Mouse (Mus musculus): Measurements from ENCODE around the gene Ripk3. TPM values are rescaled to one million over a fixed set of nuclear protein-coding genes. Genes with fewer than 3 reads are reported as not detected.

Ripk3 gene
- total RNA-seq (2021) = 1 to 10 TPM in 1 of 2 experiments, under 1 TPM in 1; 0.61 to 1.2 TPM

DNA sequence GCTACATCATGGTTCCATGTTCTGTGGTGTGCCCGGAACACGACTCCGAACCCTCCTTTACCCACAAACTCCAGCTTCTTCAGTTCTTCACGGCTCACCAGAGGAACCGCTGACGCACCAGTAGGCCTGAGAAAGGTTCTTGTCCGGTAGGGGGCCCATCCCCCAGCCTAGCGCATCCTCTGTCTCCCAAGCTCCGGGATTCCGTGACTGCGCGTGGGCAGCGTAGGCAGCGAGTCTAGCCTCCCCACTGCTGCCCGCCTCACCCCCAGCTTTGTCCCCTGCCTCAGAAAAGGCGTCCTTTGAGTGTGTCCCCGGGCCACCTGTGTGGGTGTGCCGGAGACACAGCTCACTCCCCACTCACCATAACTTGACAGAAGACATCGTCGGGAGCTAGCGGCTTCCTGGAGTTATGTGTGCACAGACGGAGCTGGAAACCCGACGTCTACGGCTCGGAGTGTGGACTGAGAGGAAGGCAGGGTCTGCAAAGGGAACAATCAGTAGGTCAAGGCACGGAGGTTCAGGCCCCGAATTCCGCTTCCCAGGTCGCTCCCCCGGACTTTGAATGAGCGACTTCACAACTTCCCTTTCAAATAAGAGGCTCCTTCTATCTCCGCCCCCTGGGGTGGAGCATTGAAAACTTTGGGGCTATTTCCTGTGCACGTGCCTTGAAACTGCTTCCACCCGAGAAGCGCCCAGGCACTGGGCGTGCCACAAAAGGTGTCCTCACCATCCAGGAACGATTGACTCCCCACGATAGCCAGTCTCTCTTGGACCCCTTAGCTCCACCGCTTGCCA is at the start of gene Ripk3:
TSS of gene Ripk3 (minus strand) at position 610 of the 795 bp plus-strand sequence.
- peak in 1 of 2 experiments; percentile 1 for DNase-seq (ENCODE audit: extremely low spot score in 1 of 2, low spot score in 1 of 2)

DNA sequence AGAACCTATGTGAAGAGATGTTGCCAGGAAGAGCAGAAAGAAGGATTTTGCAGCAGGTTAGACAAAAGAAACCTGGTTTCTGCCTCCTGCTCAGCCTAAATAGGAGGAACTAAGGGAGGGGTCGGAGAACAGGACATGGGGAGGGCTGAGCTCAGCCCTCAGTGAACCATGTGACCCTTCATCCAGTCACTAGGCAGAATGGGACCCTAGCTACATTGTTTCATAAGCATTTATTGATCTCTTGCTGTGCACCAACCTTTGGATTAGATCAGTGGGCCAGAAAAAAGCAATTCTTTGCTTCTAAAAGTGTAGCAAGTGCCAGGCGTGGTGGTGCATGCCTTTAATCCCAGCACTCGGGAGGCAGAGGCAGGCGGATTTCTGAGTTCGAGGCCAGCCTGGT is 49.6 kb upstream of the Ripk3 start:
- no peak for DNase-seq (ENCODE audit: extremely low spot score in 1 of 2, low spot score in 1 of 2)

- no peak for DNase-seq (ENCODE audit: extremely low spot score in 1 of 2, low spot score in 1 of 2)
Measured at GRCm38 (mm10) chr14:55834808-55835533, 46.3 kb upstream of the Ripk3 start.

- no peak for DNase-seq (ENCODE audit: extremely low spot score in 1 of 2, low spot score in 1 of 2)
Measured at GRCm38 (mm10) chr14:55833126-55833525, 44.5 kb upstream of the Ripk3 start.

DNA sequence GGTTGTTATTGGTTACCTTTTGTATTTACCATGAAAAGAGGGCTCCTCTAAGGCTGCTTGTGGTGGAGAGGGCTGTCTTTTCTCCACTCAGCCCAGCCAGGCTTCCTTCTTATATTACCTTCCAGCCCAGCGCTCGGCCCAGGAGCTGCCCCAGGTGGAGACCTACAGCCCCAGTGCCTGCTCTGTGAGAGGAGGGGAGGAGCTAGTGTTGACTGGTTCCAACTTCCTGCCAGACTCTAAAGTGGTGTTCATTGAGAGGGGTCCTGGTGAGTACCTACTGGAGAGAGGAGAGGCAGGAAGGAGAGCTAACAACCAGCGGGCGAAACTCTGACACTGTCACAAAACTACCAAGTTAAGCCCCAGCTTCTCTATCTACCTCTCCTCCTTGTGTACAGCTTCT is 41.7 kb upstream of the Ripk3 start:
- no peak for DNase-seq (ENCODE audit: extremely low spot score in 1 of 2, low spot score in 1 of 2)

DNA sequence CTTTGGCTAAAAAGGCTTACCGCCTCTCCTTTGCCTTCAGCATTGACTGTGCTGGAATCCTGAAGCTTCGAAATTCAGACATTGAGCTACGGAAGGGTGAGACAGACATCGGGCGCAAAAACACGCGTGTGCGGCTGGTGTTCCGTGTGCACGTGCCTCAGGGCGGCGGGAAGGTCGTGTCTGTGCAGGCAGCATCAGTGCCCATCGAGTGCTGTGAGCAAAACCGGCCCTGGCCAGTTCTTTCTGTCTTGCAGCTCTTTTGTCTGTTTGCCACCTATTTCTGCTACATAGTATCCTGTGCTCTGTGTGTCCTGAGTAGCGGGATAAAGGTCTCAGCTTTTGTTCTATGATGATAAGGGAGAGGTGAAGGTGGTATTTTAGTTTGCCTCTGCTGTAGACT is 41.2 kb upstream of the Ripk3 start:
- DNase-seq (ENCODE audit: extremely low spot score in 1 of 2, low spot score in 1 of 2) = no peak

- no peak for DNase-seq (ENCODE audit: extremely low spot score in 1 of 2, low spot score in 1 of 2)
Measured at GRCm38 (mm10) chr14:55828716-55829263, 40.1 kb upstream of the Ripk3 start.

DNA sequence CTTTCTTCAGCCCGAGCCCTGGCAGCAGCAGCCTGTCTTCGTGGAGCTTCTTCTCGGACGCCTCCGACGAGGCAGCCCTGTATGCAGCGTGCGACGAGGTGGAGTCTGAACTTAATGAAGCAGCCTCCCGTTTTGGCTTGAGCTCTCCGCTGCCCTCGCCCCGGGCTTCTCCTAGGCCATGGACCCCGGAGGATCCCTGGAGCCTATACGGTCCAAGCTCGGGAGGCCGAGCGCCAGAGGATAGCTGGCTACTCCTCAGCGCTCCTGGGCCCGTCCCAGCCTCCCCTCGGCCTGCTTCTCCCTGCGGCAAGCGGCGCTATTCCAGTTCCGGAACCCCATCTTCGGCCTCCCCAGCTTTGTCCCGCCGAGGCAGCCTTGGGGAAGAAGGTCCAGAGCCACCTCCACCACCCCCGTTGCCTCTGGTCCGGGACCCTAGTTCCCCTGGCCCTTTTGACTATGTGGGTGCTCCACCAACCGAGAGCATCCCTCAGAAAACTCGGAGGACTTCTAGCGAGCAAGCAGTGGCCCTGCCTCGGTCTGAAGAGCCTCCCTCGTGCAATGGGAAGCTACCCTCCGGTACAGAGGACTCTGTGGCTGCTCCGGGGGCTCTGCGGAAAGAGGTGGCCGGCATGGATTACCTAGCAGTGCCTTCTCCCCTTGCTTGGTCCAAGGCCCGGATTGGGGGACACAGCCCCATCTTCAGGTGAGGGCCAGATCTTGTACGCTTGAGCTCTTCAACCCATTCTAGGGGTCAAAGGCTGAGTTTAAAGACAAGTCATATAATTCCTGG is 38.1 kb upstream of the Ripk3 start:
- DNase-seq (ENCODE audit: extremely low spot score in 1 of 2, low spot score in 1 of 2) = peak in 1 of 2 experiments; percentile 8

GRCm38 (mm10) chr14:55826142-55826541 is 37.5 kb upstream of the Ripk3 start:
- DNase-seq (ENCODE audit: extremely low spot score in 1 of 2, low spot score in 1 of 2) = peak in 1 of 2 experiments; percentile 7

DNA sequence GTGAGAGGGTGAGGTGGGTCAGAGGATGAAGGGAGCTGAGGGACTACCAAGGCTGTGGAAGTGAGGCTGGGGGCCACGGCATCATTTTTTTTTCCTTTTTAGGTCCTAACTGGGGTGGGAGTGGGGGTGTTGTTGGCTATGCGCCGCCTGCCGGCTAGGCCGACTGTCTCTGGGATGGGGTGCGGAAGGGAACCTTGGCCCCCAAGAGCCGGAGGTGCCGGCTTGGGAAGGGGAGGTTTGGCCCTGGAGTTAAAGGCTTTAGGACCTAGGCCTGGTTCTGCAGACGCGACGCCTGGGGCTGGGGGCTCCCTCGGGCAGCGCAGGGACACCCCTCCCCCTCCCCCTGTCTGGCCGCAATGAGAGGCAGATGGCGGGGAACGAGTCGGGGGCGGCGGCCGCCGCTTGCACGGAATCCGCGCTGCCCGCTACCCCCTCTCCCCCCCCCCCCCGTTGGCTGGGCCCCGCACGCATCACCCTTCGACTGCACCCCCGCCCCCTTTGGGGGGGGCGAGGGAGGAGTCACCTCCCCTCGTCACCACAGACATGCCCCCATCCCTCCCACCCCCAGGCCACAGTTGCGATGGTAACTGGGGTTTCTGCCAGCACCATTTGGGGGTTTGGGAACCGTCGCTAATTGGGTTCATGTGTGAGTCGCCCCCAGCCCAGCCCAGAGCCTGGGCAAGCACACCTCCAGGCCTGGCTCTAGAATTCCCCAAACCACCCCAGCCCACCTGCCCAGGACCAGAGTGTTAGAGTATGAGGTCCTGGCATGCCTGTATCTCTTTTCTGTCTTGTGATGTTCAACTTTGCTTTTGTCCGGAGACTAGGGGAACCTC is 36.8 kb upstream of the Ripk3 start:
- DNase-seq (ENCODE audit: extremely low spot score in 1 of 2, low spot score in 1 of 2) = peak; percentile 12 to 18

DNA sequence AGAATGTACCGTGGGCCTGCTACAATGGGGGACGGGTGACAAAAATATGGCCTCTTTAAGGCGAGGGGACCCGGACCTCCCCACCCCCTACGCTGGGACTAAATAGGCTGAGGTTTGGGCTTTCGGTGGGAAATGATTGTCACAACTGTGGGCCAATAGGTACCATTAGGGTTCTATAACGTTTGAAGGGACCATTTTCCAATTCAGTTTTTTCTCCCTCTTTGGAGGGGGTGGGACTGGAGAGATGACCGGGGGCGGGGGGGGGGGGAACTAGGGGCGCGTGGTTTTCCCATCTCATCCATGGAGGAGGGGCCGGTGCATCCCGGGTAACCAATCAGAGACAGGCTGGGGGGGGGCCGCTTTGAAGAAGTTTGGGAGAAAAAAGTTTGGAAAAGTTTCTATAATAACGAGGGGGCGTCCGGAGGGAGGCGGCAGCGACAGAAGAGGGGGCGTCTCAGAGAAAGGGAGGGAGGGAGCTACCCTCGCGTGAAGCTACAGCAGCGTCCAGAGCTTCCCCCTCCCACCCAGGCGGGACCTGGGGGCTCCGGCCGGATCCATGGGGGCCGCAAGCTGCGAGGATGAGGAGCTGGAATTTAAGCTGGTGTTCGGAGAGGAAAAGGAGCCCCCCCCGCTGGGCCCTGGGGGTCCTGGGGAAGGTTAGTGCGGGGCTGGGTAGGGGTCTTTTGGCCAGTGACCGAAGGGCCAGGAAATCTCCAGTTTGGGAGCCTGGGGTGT is 36.0 kb upstream of the Ripk3 start:
- peak in 1 of 2 experiments; percentile 3 for DNase-seq (ENCODE audit: extremely low spot score in 1 of 2, low spot score in 1 of 2)

DNA sequence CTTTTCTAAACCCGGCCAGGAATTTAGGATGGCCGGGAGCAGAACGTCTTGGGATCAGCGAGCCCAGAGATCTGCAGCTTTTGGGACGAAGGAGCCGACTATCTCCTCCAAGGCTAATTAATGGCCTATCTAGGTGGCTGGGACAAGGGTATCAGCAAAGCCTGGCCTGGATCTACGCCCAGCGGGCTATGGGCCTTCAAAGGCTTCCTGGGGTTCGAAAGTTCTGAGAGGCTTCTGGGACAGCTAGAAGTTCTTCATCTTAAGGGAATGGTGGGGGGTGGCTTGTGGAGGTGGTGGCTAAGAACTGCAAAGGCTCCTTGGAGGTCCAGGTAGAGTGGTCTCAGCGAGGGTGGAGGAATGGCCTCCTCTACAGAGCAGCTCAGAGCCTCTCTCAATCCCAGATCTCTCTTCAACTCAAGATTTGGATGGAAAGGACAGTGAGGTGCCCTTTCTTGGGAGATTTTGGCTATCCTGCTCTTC is 35.4 kb upstream of the Ripk3 start:
- peak in 1 of 2 experiments; percentile 7 for DNase-seq (ENCODE audit: extremely low spot score in 1 of 2, low spot score in 1 of 2)

DNA sequence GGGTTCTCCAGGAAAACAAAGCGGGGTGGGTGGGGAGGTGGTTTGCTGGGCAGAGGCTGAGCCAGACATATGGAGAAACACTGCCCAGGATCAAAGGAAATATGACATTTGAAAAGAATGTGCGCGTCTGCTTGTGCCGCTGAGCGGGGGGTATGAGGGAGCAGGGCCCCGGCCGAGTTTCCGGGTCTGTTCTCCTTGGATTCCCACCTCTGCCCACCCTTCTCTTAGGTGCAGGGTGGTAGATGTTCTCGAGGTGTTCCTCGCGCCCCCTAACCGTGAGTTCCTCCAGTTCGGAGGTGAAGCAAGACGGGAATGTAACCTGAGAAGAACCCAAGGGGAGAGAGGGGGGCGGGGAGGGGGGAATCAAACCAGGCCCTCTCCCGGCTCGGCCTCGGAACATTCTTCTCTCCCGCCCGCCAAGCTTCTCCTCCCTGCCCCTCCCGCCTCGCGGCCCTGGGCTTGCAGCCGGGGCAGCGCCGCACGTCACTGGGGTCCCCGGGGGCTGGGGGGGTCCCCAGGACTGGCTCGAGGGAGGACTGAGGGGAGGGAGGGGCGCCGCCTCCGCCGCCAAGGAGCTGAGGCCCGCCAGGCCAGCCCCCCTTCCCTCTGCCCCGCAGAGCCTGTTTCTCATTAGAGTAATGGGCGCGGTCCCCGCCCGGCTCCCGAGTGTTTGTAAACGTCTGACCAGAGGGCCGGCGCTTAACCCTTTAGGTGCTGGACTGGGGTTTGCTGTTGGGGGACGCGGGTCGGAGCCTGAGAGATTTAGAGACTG is 34.5 kb upstream of the Ripk3 start, which contains the start of gene Nfatc4:
TSS of gene Nfatc4 (plus strand) at position 154 of the 772 bp plus-strand sequence.
- DNase-seq (ENCODE audit: extremely low spot score in 1 of 2, low spot score in 1 of 2) = peak; percentile 12 to 43

GRCm38 (mm10) chr14:55822435-55822990 is 33.8 kb upstream of the Ripk3 start:
- DNase-seq (ENCODE audit: extremely low spot score in 1 of 2, low spot score in 1 of 2) = peak; percentile 24 to 67

DNA sequence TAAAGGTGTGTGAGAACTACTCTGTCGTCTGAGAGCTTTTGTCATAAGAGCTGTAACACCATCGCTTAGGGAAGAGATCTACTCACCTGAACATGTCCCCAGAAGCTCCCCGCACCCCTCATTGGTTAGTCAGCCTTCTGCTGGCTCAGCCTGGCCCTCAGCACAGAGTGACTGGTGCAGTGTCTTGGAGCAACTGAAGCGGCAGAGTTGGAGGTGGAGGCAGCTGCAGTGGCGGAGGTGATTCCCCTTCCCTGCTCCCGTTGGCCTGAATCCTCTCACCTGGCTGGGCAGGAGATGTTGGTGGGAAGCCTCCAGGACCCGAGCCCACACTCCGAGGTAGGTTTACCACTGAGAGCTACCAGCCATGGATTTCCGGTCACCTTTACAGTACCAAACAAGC is 31.9 kb upstream of the Ripk3 start:
- DNase-seq (ENCODE audit: extremely low spot score in 1 of 2, low spot score in 1 of 2) = peak in 1 of 2 experiments; percentile 2

DNA sequence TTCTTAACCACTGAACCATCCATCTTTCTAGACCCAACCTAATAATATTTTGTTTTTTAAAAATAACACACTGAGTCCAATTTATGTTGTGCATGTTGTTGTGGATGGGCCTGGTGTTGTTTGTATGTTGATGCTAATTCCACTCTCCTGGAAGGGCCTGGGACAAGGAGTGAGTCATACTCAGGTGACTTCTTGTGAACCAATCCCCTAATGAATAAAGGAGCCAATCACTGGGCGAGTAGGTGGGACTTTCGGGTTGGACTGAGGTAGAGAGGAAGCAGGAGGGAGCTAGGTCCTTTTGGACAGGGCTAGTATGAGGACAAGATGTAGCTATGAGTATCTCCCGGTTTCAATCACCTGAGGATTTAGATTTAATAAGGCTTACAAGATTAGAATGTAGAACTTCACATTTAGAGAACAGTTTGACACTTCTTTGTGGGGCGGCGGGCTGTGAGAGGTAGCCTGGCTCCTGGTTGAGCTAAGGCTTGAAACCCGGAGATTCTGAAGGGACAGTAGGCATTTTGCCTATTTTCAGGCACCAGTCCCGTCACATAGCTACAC is 31.3 kb upstream of the Ripk3 start:
- DNase-seq (ENCODE audit: extremely low spot score in 1 of 2, low spot score in 1 of 2) = peak in 1 of 2 experiments; percentile 2

DNA sequence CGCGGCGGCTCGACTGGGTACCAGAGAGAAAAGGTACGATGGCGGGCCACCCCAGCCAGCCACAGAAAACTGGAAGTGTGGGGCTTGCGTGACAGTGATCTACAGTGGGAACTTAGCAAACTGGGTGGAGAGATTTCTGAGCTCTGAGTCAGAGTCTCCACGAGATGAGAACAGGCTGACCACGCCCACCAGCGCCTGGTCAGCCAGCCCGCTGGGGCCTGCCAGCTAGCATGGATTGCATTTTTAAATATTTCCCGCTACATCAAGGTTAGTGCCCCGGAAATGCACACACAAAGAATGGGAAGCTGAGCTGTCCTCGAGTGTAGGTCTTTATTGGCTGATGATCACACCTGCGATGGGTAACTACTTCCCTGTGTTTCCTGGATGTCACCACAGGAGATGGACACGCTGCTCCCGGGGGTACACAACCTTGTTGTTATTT is 26.7 kb upstream of the Ripk3 start:
- no peak for DNase-seq (ENCODE audit: extremely low spot score in 1 of 2, low spot score in 1 of 2)

Data from layer of hippocampus, postnatal 25 days (tissue).